Mouse (Mus musculus): ENCODE measurements around the gene Arf3. TPM values are rescaled to one million over a fixed set of nuclear protein-coding genes. Genes with fewer than 3 reads are reported as not detected.

Arf3 gene
- total RNA-seq, 2 experiments from 2014 or later = 651 to 661 TPM

DNA sequence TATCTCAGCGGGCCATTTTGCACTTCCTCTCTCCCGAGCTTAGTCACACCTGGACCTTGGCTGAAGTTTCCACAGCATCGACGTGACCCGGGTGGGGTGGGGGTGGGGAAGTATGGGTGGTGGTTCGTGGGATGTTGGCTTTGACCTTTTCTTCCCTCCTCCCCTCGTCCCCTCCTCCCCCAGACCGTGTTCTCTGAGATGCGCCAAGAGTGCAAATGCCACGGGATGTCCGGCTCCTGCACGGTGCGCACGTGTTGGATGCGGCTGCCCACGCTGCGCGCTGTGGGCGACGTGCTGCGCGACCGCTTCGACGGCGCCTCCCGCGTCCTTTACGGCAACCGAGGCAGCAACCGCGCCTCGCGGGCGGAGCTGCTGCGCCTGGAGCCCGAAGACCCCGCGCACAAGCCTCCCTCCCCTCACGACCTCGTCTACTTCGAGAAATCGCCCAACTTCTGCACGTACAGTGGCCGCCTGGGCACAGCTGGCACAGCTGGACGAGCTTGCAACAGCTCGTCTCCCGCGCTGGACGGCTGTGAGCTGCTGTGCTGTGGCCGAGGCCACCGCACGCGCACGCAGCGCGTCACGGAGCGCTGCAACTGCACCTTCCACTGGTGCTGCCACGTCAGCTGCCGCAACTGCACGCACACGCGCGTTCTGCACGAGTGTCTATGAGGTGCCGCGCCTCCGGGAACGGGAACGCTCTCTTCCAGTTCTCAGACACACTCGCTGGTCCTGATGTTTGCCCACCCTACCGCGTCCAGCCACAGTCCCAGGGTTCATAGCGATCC is 29.4 kb upstream of the Arf3 start:
- intact Hi-C loops (cut with DNase I) = loop anchor here (5.0 kb wide), 1 partner anchor 130 kb away; the partner anchor contains the start of gene Ddx23
- peak in 1 of 2 experiments; percentile 58 for DNase-seq (ENCODE audit: extremely low spot score in 1 of 2, low spot score in 2 of 2)

DNA sequence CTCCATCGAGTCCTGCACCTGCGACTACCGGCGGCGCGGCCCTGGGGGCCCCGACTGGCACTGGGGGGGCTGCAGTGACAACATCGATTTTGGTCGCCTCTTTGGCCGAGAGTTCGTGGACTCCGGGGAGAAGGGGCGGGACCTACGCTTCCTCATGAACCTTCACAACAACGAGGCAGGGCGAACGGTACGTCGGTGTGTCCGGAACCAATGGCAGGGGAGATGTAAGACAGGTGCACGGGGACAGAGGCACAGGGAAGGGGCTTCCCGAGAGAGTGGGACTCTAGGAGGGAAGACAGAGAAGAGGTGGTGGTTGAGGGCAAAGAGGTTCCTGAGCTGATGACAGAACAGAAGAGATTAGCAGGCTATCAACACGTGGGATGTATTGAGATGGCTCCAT is 28.8 kb upstream of the Arf3 start:
- DNase-seq (ENCODE audit: extremely low spot score in 1 of 2, low spot score in 2 of 2) = peak in 1 of 2 experiments; percentile 28
- intact Hi-C loops (cut with DNase I) = loop anchor here (5.0 kb wide), 1 partner anchor 129 kb away; the partner anchor contains the start of gene Ddx23

DNA sequence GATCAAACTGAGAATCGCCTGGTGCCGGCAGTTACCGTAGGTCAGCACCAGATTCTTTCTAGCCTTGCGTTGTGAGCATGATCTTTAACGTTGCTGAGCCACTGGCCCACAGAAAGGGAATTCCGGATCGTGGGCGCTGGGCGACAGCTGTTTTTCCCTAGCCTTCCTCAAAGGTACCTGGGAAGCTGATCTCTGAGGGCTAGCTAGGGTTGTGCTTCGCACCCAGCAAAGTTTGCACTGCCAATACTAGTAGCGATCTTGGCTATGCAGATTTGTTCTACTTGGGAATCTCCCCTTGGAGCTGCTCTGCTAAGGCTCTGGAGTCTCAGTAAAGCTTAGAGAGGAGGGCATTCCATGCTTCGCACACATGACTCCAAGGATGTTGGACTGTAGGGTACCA is 28.2 kb upstream of the Arf3 start:
- DNase-seq (ENCODE audit: extremely low spot score in 1 of 2, low spot score in 2 of 2) = no peak
- intact Hi-C loops (cut with DNase I) = loop anchor here (5.0 kb wide), 1 partner anchor 129 kb away; the partner anchor contains the start of gene Ddx23

DNA sequence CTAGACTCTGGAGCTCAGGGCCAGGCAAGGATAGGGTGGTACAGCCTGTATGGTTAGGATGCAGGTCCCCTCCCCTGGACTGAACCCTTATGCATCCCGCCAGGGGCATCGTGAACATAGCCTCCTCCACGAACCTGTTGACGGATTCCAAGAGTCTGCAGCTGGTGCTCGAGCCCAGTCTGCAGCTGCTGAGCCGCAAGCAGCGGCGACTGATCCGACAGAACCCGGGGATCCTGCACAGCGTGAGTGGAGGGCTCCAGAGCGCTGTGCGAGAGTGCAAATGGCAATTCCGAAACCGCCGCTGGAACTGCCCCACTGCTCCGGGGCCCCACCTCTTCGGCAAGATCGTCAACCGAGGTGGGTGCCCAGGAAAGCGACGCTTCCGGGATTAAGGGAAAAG is 27.7 kb upstream of the Arf3 start:
- no peak for DNase-seq (ENCODE audit: extremely low spot score in 1 of 2, low spot score in 2 of 2)
- intact Hi-C loops (cut with DNase I) = loop anchor here (5.0 kb wide), 1 partner anchor 128 kb away; the partner anchor contains the start of gene Ddx23

DNA sequence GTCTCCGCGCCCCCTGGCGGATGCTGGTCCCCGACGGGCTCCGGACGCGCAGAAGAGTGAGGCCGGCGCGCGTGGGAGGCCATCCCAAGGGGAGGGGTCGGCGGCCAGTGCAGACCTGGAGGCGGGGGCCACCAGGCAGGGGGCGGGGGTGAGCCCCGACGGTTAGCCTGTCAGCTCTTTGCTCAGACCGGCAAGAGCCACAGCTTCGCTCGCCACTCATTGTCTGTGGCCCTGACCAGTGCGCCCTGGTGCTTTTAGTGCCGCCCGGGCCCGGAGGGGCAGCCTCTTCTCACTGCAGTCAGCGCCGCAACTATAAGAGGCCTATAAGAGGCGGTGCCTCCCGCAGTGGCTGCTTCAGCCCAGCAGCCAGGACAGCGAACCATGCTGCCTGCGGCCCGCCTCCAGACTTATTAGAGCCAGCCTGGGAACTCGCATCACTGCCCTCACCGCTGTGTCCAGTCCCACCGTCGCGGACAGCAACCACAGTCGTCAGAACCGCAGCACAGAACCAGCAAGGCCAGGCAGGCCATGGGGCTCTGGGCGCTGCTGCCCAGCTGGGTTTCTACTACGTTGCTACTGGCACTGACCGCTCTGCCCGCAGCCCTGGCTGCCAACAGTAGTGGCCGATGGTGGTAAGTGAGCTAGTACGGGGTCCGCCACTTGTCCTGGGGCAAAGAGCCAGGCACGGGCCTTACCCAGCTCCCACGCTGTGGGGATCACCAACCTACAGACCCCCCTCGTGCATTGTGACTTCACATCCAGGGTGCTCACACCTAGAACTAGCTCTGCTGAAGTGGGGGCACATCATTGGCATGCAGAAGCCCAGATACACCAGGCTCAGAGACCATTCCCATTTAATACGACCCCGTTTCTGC is 26.9 kb upstream of the Arf3 start, which contains the start of gene Wnt1:
TSS of gene Wnt1 (plus strand) at position 197 of the 875 bp plus-strand sequence.
- DNase-seq (ENCODE audit: extremely low spot score in 1 of 2, low spot score in 2 of 2) = peak in 1 of 2 experiments; percentile 71

DNA sequence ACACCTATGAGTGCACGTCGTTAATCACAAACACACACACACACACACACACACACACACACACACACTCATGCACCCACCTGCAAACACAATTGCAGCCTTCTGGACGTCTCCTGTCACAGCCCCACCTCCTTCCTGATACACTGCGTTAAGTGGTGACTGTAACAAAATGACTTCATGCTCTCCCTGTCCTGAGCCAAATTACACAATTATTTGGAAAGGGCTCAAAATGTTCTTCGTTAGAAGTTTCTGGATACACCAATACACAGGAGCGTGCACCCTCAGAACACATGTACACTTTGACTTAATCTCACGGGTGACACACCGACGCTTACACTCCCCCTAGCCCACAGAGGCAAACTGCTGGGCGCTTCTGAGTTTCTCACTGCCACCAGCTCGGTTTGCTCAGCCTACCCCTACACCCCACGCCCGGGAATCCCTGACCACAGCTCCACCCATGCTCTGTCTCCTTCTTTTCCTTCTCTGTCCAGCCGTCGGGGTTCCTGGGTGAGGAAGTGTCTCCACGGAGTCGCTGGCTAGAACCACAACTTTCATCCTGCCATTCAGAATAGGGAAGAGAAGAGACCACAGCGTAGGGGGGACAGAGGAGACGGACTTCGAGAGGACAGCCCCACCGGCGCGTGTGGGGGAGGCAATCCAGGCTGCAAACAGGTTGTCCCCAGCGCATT is 26.1 kb upstream of the Arf3 start:
- intact Hi-C loops (cut with DNase I) = loop anchor here (5.0 kb wide), 1 partner anchor 72 kb away; no protein-coding TSS in a partner anchor
- no peak for DNase-seq (ENCODE audit: extremely low spot score in 1 of 2, low spot score in 2 of 2)

More for the DNA sequence above, 26.9 kb upstream of the Arf3 start, which contains the start of gene Wnt1:
- intact Hi-C loops (cut with DNase I) = loop anchor here (5.0 kb wide), 2 partner anchors 73 to 128 kb away; partner anchors contain the start of gene Ddx23

DNA sequence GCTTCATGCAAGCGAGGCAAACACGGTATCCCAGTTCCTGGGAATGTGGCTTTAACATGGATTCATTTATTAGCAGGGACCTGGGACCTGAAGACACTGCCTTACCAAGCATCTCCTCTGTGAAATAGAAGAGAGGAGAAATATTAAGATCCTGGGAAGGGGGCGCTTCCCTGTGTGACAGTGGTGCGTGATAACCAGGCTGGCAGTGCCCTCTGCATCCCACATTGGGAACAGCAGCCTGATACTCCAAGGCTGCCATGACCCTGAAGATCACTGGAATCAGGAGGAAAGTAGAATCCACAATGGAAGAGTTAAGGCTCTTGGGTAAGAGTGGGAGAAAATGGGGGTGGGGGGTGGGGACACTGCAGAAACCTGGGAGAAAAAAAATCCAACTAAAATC is 24.9 kb upstream of the Arf3 start:
- DNase-seq (ENCODE audit: extremely low spot score in 1 of 2, low spot score in 2 of 2) = no peak
- intact Hi-C loops (cut with DNase I) = loop anchor here (5.0 kb wide), 1 partner anchor 71 kb away; no protein-coding TSS in a partner anchor

DNA sequence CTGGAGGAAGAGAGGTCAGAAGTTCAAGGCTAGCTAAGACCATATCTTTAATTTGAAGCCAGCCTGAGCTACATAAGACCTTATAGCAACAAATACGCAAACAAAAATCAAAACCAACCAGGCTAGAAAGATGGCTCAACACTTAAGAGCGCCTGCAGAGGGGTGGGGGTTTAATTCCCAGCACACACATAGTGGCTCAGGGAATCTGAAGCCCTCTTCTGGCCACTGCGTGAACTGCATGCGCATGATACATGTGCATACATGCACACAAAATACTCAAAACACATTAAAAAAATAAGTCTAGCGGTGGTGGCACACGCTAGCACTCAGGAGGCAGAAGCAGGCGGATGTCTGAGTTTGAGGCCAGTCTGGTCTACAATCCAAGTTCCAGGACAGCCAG is 22.7 kb upstream of the Arf3 start:
- intact Hi-C loops (cut with DNase I) = loop anchor here (5.0 kb wide), 1 partner anchor 68 kb away; no protein-coding TSS in a partner anchor
- no peak for DNase-seq (ENCODE audit: extremely low spot score in 1 of 2, low spot score in 2 of 2)

DNA sequence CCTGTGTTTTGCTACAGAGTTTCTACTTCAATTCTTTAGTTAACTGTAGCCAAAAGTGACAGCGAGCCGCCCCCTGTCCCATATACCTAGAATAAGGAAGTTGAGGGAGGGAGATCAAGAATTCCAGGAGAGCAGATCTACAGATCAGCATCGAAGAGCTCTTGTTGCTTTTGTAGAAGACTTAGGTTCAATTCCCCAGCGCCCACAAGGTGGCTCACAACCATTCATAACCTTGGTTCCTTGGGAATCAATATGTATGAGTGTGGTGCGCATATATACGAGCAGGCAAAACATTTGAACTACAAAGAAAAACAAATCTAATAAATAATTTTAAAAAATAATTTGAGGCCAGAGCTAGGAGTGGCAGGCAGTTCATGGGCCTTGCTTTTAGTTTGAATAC is 18.2 kb upstream of the Arf3 start:
- intact Hi-C loops (cut with DNase I) = no loop called here
- DNase-seq (ENCODE audit: extremely low spot score in 1 of 2, low spot score in 2 of 2) = no peak

DNA sequence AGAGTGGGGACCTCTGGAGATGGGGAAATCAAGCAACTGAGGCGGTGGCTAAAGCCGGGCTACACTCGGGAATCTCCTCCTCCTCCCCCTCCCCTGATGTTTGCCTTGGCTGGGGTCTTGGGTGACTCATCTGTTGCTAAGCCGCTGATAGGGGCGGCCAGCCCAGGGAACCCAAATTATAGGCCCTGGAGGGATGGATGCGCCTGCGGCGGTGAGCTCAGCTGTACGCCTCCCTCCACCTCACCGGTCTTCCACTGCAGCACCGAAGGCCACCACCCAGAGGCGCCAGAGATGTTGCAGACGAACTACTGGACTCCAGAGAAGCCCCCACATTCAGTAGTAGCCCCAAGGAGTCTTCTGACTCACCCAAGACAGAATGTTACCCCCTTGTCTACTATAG is 17.6 kb upstream of the Arf3 start:
- intact Hi-C loops (cut with DNase I) = no loop called here
- no peak for DNase-seq (ENCODE audit: extremely low spot score in 1 of 2, low spot score in 2 of 2)

DNA sequence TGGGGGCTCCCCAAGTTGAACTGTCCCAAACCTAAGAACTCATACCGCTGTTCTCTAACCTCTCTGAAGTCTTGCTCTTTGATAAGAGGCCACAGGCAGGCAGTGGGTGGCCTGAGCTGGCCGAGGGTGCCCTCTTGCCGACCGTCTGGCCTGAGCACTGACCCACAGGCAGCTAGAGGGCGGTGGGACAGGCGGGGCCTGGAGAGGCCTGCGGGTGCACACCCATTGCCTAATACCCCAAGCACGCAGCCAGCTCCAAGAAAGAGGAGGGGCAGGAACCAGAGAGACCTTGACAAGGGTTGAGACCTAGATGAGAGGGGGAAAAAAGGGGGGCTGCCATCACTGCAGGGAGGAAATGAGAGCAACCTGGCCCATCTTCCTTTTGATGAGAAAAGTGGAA is 17.1 kb upstream of the Arf3 start:
- intact Hi-C loops (cut with DNase I) = no loop called here

DNA sequence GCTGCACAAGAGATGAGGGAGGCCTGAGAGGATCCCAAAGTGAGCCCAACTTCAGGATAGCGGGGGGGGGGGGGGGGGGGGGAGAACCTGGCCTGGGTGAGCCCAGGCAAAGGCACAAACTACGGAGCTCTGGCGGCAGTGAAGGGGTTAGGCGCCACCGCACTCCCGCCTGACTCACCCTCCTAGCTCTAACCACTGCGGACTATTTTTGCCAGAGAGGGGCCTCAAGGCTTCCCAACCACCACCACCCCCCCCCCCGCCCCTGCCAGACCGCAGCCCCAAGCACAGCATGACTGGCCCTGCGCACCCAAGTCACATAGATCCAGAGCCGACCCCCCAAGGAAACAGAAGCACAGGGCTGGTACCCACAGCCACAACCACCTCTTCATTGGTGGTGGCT is 15.8 kb upstream of the Arf3 start:
- no peak for DNase-seq (ENCODE audit: extremely low spot score in 1 of 2, low spot score in 2 of 2)
- intact Hi-C loops (cut with DNase I) = no loop called here

More for the DNA sequence above, 17.1 kb upstream of the Arf3 start:
- DNase-seq (ENCODE audit: extremely low spot score in 1 of 2, low spot score in 2 of 2) = no peak

DNA sequence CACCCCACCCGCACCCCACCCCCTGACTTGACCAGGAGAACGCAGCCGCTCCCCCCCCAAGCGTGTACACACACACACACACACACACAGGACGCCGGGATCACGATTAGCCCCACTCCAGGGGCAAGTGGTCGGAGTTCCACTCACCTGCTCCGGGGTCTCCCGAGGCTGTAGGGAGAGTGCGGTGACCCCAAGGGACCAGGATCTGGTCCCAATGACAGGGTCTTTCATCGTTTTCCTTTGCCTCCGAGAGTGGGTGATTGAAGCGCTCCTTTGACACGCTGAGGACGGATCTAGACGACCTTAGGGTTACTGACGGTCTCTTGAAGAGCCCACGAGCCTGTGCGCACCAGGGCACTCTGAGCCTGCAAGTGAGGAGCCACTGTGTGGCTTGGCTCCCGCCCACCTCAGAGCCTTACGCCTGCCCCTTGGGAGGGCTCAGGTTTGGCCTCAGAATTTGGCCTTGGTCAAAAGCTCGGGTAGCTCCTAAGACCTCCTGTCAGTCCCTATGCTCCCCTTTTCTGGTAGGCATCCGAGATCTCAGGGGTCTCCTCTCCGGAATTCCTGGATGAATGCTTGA is 15.3 kb upstream of the Arf3 start:
- intact Hi-C loops (cut with DNase I) = no loop called here
- DNase-seq (ENCODE audit: extremely low spot score in 1 of 2, low spot score in 2 of 2) = no peak

DNA sequence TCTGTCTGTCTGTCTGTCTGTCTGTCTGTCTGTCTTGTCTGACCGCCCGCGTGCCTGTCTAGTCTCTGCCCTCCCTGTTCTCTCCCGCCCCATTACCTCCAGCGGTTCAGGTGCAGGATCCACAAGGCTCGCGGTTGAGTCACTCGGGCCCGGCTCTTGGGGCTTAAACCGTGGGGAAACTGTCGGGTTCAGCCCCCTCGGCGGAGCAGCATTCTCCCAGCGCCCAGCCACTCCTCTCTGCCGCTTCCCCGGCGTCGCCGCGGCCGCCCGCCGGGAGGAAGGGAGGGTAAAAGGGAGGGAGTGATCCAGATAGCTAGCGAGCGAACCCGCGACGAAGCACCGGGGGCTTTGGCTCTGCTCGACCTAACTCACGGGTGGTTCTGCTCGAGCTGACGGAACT is 14.7 kb upstream of the Arf3 start, which contains the start of gene Wnt10b:
TSS of gene Wnt10b (minus strand) at position 389 of the 400 bp plus-strand sequence.
- intact Hi-C loops (cut with DNase I) = no loop called here
- no peak for DNase-seq (ENCODE audit: extremely low spot score in 1 of 2, low spot score in 2 of 2)

DNA sequence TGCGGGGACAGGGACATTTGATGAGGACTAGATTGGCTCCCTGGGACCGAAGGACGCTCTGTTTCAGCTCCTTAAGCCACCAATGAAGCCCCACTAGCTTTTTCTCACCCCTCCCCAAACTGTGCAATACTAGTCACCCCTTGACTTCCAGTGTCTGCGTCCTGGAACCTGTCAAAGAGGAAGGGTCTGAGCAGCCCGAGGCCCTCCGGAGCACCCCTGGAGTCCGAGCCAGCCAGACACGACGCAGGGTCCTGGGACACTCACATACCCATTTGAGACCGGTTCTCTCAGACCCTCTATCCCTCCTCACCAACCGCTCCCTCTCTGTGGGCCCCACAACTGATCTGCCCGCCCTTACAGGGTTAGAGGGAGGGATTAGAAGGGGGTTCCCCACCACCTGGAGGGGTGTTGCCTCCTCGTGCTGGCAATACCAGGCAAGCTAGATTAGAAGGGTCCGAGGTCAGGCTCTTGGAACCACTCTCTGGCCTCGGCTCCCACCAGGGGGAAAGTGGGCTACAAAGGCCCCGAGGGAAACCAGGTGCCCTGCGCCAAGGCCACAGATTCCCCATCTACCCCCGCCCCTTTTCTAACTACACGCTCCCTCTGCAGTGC is 14.1 kb upstream of the Arf3 start:
- no peak for DNase-seq (ENCODE audit: extremely low spot score in 1 of 2, low spot score in 2 of 2)
- intact Hi-C loops (cut with DNase I) = no loop called here

DNA sequence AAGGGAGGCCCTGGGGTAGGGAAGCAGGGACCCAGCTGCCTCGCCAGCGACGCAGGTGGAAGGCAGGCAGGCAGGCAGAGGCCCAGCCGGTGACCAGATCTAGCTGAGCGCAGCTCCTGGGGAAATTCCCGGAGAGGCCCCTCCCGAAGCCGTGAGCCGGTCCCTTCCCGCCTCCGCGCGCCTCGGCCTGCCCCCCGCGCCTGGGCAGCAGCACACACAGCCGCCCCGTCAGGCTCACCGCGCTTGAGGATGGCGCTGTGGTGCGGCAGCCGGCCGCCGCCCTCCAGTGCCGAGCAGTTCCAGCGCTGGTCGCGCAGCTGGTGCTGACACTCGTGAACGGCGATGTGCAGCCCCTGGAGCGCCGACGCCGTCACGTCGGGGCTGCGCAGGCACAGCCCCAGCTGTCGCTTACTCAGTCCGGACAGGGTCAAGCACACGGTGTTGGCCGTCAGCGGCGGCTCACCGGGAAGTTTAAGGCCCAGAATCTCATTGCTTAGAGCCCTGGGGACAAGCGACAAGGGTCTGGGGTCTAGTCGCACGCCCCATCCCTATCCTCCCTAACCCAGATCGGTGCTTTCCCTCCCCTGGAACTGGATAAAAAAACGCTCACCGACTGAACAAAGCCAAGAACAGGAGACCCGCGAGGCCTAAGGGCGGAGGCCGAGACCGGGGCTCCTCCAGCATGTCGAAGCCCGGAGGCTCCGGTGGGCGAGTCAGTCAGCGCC is 13.4 kb upstream of the Arf3 start:
- DNase-seq (ENCODE audit: extremely low spot score in 1 of 2, low spot score in 2 of 2) = peak in 1 of 2 experiments; percentile 47
- intact Hi-C loops (cut with DNase I) = no loop called here

DNA sequence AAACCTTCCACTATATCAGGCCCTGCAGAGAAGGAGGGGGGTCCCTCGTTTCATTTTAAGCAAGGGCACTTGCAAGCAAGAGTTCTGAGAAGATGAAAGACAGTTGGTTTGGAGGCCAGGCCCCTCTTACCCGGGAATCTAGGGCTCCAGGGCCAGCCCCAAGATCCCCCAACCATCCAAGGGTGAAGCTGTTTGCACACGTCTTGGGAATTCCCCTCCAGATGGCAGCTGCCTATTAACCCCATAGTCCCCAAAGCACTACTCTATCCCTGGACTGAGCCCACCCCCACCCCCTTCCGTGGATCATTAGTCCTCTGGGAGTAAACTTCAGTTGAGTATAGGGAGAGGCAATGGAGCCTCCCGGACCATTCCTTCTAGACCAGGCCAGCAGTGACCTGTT is 12.5 kb upstream of the Arf3 start:
- DNase-seq (ENCODE audit: extremely low spot score in 1 of 2, low spot score in 2 of 2) = no peak
- intact Hi-C loops (cut with DNase I) = no loop called here

Data from left cerebral cortex, postnatal 10 days (tissue).